Mouse (Mus musculus) CD4-positive helper T cell, adult 2 months (primary cell): Measurements from ENCODE around the gene Vsig4.
"Not testable (repeated sequence)": the region's sequence is repeated elsewhere in the genome, so short reads cannot be mapped to it uniquely, and the experiment has no call there.

ENCODE experiments used
- DNase-seq: peaks from one replicate; pipeline ENCODE4 v3.0.0-alpha.2; 2012; ENCODE audit warnings: low read depth, missing footprints, low spot score

The Vsig4 gene

DNA sequence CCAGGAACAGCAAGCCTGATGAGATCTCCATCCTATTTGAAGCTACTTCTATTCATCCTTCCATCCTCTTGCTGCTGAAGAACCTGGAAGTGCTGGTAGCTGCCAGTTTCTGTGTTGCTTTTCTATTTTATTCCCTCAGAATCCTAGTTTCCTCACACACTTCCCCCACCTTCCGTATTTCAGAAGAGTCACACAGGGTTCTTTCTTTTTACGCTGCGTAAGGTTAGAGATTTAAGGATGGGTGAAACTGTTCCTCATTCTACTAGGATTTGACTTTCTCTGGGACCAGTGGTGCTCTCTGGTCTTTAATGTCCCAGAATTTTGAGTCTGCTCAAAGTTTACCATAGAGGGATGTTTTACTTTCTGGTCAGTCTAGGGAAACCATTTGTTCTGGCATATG, at the start of gene Vsig4:
Gene Vsig4 (minus strand): TSS at position 101 of the 400 bp plus-strand sequence.
- no peak for DNase-seq

DNA sequence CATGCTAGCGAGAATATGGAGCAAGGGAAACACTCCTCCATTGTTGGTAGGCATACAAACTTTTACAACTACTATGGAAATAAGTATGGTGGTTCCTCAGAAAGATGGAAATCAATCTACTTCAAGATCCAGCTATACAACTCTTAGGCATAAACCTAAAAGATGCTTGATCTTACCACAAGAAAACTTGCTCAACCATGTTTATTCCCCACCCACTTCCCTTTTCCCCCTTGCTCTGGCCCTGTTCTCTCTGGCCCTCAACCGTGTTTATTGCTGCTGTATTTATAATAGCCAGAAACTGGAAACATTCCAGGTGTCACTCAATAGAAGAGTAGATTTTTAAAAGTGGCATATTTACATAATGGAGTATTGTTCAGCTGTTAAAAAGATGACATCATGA, 45.9 kb upstream of the Vsig4 start:
- no peak for DNase-seq

DNA sequence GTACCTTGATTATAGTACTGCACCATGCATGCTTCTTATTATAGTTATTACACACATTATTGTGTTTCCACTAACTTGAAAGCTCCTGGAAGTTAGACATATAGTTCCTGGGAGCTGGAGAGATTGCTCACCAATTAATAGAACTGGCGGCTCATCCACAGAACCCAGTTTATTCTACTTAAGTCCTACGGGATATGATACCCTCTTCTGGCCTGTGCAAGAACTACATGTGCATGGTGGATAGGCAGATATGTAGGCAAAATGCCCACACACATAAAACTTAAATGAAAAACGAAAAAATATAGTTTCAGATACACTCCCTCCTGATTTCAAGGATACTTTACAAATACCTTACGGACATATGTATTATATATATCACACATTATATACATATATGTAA, 36.5 kb upstream of the Vsig4 start:
- peak; percentile 0 for DNase-seq

DNA sequence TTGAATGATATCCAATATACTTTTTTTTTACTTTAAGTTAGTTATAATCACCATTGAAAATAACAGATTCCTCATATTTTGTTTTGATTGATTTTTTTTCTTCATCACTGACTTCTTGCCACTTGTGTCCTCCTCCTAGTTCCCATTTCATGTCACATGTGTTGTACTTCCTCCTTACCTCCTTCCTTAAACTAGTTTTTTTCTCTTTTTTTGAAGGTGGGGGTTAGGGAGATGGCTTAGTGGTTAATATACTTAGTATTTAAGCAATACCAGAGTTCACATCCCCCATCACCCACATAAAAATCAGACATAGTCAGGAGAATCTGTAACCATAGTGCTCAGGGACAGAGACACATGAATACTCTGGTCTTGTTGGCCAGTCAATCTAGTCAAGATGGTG, 36.7 kb downstream of the Vsig4 start:
- DNase-seq, result no peak

DNA sequence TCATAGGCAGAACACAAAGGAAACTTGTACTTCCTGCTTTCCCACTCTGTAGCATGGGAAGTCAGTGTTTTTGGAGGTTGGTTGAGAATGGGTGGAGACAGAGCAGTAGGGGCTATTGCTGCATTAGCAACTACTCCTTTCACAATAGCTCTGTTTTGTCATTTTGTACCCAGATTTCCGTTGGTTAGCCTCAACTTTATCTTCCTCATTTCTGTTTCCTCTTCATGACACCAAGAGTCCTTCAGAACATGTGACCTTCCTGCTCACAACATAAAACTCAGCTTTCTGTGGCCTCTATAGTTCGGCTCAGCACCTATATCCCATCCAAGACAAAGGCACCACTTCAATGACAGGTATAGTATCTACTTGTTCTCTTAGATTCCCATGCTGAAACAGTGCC, 53.6 kb downstream of the Vsig4 start:
- DNase-seq, result peak; percentile 7

DNA sequence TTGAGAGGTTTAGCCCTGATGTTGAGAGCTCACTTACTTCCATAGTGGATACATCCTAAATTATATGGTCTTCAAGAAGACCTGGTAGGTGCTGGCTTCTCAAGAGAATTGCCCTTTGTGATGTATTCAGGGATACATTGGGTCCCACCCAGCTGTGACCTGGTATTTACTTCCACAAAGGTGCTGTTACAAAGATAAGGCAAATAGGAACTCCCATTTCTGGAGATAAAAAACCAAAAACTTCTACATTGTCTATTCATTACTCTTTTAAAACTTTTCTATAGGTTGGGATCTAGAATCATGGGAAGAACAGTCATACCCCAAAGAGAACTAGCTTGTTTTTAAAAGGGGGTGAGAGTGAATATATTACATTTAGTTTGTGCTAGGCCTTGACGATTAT, 54.2 kb downstream of the Vsig4 start:
- no peak for DNase-seq

DNA sequence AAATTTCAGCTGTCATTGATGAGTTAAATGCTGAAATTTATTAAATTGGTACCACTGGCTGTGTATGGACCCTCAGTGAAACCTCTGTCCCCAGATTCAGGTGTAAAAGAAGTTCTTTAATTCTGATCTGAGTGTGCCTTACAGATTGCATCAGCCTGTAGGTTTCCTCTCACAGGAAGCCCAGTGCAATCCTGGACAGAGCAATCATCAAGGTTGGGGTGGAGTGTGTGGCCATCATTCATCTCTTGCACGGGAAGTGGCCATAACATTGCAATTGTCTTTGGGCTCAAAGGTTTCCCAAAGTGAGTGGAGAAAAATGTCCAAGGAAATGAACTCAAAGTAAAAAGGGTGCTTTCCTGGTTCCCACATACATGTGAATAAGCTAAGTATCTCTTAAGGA, 57.5 kb downstream of the Vsig4 start:
- DNase-seq, result no peak

DNA sequence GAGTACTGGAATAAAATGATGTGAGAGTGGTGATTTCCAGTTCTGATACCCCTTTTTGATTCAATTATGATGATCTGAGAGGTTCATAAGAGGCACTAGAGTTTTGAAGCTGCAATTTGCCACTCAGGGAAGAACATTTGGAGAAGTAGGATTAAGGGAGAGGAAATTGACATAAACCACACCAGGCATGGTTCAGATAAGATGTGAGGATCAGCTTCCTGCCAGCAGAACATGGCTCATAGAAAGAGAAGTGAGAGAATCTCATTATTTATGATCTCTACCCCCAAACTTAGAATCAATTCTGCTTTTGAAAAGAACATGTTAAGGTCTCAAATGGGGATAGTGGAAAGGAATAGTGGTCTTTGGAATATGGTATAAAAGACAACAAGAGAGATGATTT, 66.2 kb downstream of the Vsig4 start:
- DNase-seq, result no peak

DNA sequence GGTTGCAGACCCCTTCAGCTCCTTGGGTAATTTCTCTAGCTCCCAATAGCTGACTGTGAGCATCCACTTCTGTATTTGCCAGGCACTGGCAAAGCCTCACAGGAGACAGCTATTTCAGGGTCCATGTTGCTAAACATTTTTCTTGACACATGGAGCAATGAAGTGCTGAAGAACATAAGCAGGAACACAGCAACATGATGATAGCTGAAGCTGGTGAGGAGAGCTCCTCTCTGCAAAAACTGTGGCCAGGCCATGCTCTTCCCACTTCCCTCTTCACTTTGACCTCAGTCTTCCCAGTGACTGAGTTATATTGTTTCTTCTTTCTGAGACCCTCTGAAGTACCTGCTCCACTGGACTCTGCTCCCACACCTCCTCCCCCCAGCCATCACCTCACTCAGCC, 67.8 kb downstream of the Vsig4 start:
- DNase-seq, result no peak

DNA sequence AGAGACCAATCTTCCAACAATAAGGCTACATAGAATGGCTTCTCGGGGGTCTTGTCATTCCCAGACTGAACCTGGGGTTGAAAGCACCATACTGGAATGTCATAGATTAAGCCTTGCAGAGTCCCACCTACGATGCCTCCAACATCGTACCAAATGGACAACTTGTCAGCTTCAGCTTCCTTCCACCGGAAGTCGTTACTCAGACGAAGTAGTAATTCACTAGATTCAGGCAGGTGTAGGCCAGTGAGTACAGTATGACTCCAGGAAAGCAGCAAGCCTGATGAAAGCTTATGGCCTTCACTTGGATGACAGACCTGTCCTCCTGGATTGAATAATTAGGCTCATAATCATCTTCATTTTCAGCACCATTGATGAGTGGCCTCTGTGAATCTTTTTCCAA, 69.0 kb downstream of the Vsig4 start:
- DNase-seq, result no peak

DNA sequence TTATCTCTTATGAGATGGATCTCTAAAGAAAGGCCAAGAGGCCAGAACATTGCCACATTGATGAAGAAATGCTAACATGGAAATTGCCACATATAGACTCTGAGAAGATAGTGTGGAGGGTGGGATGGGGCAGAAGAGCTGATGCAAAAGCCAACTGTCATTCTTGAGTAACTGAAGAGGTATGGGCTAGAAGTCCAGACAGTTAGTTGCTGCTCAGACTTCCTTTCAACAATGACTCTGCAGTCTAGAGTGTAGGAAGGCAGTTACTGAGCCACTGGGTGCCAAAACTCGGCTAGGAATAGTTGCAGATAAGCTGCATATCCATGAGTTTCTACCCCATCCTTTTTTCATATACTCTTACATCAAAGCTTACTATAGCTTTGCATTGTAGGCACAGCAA, 75.2 kb downstream of the Vsig4 start:
- DNase-seq, result no peak

DNA sequence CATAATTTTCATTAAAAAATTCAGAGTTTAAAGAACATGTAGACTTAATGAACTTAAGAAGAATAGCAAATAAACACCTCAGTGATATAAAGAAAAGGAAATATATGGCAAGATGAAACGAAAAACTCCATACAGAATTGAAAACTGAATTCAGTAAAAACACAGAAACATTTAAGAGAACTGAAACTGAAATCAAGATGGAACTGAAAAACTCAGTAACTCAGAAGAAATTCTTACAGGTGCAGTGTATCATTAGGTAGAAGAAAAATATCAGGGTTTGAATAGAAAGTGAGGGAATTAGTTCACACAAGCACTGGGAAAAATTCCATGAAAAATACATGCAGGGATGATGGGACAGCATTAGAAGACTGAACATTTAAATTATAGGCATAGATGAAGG, 86.4 kb downstream of the Vsig4 start:
- DNase-seq, result no peak

DNA sequence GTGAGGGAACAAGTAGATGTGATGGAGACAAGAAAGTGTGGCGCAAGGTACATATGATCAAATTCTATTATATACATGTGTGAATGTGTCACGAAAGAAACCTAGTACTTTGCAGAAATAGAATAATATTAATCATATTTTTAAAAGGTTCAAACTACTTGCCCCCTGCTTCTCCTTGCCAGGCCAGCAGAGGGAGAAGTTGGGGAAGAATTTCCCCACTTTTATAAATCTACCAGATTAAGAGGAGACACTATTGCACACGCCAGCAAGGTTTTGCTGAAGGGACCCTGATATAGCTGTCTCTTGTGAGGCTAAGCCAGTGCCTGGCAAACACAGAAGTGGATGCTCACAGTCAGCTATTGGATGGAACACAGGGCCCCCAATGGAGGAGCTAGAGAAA, 88.1 kb downstream of the Vsig4 start:
- not testable (repeated sequence) for DNase-seq
